Mouse (Mus musculus): ENCODE measurements around the gene Neu2.

Neu2 gene

DNA sequence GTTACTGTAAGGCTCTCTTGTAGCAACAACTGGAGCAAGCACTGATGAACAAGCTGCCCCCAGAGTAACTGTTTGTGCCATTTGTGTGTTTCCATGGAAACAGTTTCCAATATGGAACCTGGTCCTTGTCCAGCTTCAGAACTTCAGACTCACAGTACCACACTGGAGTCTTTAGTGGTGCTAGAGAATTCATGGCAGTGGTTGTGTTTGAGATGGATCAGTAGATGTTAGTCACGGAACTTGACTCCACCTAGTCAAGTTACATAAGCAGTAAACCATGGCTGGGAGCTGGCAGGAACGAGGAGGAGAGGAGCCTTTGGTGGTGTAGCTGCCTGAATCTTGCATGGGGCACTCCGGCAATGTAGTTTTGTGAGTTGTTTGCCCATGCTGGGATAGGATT lies 24.4 kb downstream of the Neu2 start:
- in situ Hi-C loops (cut with MboI, MseI): loop anchor here in 1 of 2 experiments (25.0 kb wide), 1 partner anchor 803 kb away; no protein-coding TSS in a partner anchor

- in situ Hi-C loops (cut with MboI, MseI): loop anchor here in 1 of 2 experiments (25.0 kb wide), 1 partner anchor 800 kb away; no protein-coding TSS in a partner anchor
Observed at GRCm38 (mm10) chr1:87537008-87537407, 27.3 kb downstream of the Neu2 start.

- in situ Hi-C loops (cut with MboI, MseI): loop anchor here in 1 of 2 experiments (25.0 kb wide), 1 partner anchor 796 kb away; no protein-coding TSS in a partner anchor
Observed at GRCm38 (mm10) chr1:87541614-87542013, 31.9 kb downstream of the Neu2 start.

GRCm38 (mm10) chr1:87551008-87551407 lies 41.3 kb downstream of the Neu2 start:
- in situ Hi-C loops (cut with MboI, MseI): no loop called here

DNA sequence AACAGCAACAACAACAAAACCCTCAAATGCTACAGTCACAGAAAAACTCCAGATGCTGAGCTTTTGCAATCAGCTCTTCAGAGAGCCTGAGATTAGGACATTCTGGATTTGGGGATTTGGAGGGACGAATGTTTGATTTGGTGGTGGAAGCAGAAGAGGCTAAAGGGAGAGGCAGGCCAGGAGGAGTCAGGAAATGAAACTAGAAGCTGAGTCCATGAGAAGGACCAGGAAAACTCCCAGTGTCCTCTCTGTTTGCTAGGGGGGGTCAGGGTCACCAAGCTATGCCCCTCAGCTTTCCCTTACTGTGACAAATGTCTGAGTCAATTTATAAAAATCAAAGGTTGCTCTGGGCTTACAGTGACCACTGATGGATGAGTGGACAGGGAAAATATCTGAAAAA lies 43.9 kb downstream of the Neu2 start:
- in situ Hi-C loops (cut with MboI, MseI): no loop called here

- in situ Hi-C loops (cut with MboI, MseI): no loop called here
Observed at GRCm38 (mm10) chr1:87562967-87563366, 53.3 kb downstream of the Neu2 start.

GRCm38 (mm10) chr1:87565760-87566159 lies 56.1 kb downstream of the Neu2 start:
- in situ Hi-C loops (cut with MboI, MseI): no loop called here

DNA sequence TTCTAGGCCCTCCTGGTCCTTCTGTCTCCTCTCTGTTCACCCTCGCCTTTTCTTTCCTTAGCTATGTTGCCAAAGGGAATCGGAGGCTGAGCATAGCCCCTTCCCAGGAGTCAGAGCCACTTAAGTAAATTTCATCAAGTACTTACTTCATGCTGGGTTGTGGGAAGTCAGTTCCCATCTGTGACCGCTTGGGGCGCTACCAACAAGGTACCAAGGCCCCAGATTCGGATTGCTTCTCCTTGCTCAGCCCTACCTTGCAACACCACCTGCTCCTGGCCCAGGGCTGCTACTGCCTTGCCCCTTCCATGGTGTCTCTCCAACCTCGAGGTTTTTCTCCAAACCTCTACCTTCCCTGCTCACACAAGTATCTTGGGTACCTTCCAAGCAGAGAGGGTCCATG lies 58.7 kb downstream of the Neu2 start:
- in situ Hi-C loops (cut with MboI, MseI): no loop called here

GRCm38 (mm10) chr1:87573261-87573660 lies 63.6 kb downstream of the Neu2 start:
- in situ Hi-C loops (cut with MboI, MseI): no loop called here

DNA sequence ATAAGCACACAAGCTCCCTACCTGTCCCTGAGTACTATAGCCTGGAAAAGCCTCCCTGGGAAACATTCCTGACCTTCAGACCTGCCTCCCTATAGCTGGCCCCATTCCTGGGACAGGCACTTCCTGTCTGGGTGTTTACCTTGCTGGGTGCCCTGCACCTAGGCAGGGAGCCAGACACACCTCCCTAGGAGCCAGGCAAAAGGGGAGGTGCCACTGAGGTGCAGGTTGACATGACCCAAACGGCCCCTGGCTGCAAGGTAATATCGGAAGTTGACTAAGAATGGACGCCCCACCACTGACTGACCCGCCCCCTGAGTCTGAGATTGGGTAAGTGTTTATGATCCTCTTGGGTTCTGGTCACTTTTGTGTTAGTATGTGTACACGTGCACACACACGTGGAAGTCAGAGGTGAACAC lies 64.1 kb downstream of the Neu2 start, which contains the start of gene Ngef:
TSS of gene Ngef (minus strand) at position 71 of the 416 bp plus-strand sequence.
- in situ Hi-C loops (cut with MboI, MseI): no loop called here

DNA sequence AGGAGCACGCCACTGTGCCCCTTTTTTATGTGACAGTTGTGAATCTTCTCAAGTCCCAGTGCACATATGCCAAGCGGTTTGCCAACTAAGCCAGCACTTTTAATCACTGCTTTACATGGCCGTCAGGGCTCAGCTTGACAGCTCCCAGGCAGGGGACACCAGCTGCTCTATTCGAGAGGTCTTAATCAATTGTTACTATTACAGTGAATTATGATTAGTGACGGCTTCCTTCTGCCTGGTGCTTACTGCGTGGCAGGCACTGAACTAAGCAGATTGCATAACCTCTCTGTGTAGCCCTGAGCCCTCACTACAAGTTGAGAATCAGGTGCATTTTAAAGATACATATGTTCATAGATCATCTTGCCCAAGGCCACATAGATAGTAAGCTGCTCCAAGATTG lies 64.7 kb downstream of the Neu2 start:
- in situ Hi-C loops (cut with MboI, MseI): no loop called here

DNA sequence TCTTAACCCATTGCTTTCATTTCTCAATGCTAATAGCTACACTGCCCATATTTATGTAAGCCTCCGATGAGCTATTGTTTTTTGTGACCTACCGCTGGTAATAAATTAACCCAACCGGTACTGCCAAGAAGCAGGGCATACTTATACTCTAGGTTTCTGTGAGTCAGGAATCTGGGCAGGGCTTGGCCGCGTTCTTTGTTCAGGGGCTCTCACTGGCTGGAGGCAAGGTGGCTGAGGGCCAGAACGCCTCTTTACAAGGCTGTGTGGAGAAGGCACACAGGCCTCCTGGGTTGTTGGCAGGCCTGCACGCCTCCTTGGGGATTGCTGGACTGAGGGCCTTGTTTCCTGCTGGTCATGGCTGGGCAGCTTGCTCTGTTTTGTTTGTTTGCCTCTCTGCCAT lies 65.1 kb downstream of the Neu2 start:
- in situ Hi-C loops (cut with MboI, MseI): no loop called here

GRCm38 (mm10) chr1:87578965-87579364 lies 69.3 kb downstream of the Neu2 start:
- in situ Hi-C loops (cut with MboI, MseI): no loop called here

- in situ Hi-C loops (cut with MboI, MseI): no loop called here
Observed at GRCm38 (mm10) chr1:87580824-87581223, 71.1 kb downstream of the Neu2 start.

GRCm38 (mm10) chr1:87589162-87589561 lies 79.5 kb downstream of the Neu2 start:
- in situ Hi-C loops (cut with MboI, MseI): no loop called here

- in situ Hi-C loops (cut with MboI, MseI): no loop called here
Observed at GRCm38 (mm10) chr1:87589980-87590379, 80.3 kb downstream of the Neu2 start.

- in situ Hi-C loops (cut with MboI, MseI): no loop called here
Observed at GRCm38 (mm10) chr1:87594261-87594660, 84.6 kb downstream of the Neu2 start.

GRCm38 (mm10) chr1:87594671-87595070 lies 85.0 kb downstream of the Neu2 start:
- in situ Hi-C loops (cut with MboI, MseI): no loop called here

- in situ Hi-C loops (cut with MboI, MseI): loop anchor here in 1 of 2 experiments (10.0 kb wide), 1 partner anchor 54 kb away; no protein-coding TSS in a partner anchor
Observed at GRCm38 (mm10) chr1:87600533-87600932, 90.8 kb downstream of the Neu2 start.

DNA sequence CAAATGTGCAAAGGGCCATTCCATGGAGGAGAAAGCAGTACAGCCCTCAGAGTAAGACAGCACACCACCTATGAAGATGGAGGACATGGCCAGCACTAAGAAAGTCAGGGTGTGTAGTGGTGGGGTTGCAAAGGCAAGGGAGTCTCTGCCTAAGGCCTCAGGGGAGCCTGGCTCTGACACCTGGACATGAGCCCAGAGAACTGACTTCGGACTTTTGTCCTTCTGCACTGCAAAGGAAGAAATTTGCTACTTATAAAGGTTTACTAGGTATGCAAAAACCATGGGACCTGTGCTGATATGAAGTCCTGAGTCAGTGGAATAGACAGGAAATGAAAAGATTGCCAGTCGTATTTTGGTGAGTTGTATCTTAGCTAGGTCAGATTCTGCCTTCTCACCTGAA lies 92.1 kb downstream of the Neu2 start:
- in situ Hi-C loops (cut with MboI, MseI): loop anchor here in 1 of 2 experiments (10.0 kb wide), 1 partner anchor 53 kb away; no protein-coding TSS in a partner anchor

DNA sequence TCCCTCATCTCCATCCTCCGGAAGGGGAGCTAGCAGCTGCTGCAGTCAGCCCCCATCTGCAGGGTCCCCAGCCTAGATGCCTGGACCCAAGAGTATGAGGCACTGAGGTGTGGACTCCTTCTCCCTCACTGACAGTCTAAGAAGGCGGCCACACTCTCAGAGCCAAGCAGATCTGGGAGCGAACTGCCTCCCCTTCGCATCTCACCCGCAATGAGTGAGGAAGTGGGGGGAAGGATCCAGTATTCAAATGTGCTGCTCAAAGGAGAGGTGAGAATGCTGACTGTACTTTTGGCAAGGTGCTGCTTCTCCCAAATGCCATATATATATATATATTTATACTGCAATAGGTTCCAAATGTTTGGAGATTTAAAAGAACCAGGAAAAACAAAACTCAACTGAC lies 93.7 kb downstream of the Neu2 start:
- in situ Hi-C loops (cut with MboI, MseI): loop anchor here in 1 of 2 experiments (10.0 kb wide), 1 partner anchor 51 kb away; no protein-coding TSS in a partner anchor

GRCm38 (mm10) chr1:87605296-87605695 lies 95.6 kb downstream of the Neu2 start:
- in situ Hi-C loops (cut with MboI, MseI): loop anchor here in 1 of 2 experiments (10.0 kb wide), 1 partner anchor 50 kb away; no protein-coding TSS in a partner anchor

DNA sequence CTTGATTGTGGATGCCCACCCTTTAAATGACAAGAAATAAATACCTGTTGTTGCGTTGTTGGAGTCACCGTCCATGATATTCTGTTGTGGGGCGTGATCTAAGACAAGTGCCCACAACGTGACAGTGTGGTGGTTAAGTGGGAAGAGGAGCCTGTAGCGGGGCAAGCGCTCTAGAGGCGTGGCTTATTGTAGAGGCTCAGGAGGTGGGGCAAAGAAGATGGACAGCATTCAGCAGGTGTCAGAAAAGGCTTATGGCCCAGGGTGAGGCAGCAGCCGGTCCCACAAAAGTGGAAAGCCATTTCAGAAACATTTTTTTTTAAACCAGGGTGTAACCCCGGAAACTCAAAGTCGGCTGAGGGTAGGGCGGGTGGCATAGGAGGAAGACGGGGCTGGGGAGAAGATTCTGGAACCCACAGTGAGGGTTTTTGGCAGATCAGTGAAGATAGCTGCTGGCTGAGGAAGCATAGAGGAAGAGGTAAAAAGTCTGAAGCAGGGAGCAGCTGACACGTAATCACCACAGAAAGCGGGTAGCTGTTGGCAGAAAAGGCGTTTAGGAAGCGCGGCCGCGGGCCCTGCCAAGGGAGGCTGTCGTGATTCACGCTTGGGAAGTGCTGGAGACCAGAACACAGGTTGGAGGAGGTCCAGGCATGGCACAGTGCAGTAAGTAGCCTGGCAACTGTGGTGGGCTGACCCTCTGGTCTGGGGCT lies 97.8 kb downstream of the Neu2 start:
- in situ Hi-C loops (cut with MboI, MseI): loop anchor here in 1 of 2 experiments (10.0 kb wide), 1 partner anchor 47 kb away; no protein-coding TSS in a partner anchor

Data from T-helper 17 cell (primary cell).